Mouse (Mus musculus): ENCODE measurements around the gene Tm4sf5.
A peak's percentile ranks its signal among the peaks of the same experiment; 100 is the strongest.
"Not testable (repeated sequence)": the region's sequence is repeated elsewhere in the genome, so short reads cannot be mapped to it uniquely, and the experiment has no call there.

The Tm4sf5 gene

DNA sequence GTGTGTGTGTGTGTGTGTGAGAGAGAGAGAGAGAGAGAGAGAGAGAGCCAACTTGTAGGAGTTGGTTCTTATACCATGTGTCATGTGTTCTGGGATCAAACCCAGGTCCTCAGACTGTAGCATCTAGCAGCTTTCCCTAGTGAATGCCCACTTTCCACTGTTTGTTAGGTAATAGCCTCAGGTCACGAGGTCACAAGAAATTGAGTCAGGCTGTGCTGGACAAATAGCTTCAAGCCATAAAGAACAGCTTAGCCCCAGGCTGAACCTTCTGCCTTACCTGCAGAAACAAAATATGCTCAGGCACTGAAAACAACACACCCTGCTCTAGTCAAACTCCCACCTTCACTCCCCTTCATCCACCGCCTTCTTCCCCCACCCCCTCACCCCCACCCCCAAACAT, 6.2 kb downstream of the Tm4sf5 start:
- no peak for DNase-seq

GRCm38 (mm10) chr11:70511825-70512224, 6.8 kb downstream of the Tm4sf5 start:
- no peak for DNase-seq

DNA sequence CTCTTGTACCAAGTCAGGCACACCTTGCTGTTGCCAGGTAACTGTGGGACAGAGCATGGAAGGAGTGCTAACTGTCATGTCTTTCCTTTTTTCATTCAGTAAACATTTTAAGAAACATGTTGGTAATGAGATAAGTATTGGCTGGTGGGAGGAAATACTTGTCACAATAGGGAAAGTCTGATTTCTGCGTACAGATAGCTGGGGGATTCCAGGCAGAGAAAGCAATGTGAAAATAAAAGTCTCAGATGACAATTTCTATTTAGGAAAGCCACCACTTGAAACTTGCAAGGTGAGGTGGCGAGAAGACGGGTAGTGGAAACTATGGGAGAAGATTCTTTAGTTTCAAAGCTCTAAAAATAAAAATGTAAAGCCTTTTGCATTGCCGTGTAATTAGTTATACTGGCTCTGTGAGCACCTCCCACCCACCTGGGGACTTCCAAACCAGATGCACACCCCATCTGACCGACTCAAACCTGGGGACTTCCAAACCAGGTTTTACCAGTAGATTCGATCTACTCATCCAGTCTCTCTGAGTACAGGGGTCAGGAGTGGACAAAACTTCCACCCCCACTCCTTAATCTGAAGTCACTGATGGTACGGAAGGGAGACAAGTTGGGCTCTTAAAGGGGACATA, 7.8 kb downstream of the Tm4sf5 start:
- DNase-seq = no peak

- no peak for DNase-seq
Observed at GRCm38 (mm10) chr11:70513520-70513919, 8.5 kb downstream of the Tm4sf5 start.

GRCm38 (mm10) chr11:70514288-70514687, 9.2 kb downstream of the Tm4sf5 start, which contains the start of gene Vmo1:
TSS of gene Vmo1 (minus strand) at chr11:70514616.
- no peak for DNase-seq

DNA sequence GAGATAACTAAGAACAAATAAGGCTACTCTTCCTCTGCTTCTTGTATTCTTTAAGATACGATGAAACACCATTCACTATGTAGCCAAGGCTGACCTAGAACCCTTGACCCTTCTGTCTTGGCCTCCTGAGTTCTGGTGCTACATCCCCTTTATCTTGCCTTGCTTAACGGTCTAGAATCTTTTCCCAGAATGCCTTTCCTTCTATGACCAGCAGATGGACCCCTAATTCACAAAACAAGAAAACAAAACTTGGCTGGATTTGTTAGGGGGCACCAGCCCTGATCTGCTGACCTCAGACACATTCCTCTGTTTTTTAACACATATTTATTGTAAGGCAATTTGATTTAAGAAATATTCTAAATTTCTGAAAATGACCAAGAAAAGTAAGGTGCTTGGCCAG, 11.3 kb downstream of the Tm4sf5 start:
- no peak for DNase-seq

- DNase-seq = no peak
Observed at GRCm38 (mm10) chr11:70518436-70518835, 13.4 kb downstream of the Tm4sf5 start.

- no peak for DNase-seq
Observed at GRCm38 (mm10) chr11:70518923-70519322, 13.9 kb downstream of the Tm4sf5 start, which contains the start of gene Gltpd2. TSS of gene Gltpd2 (plus strand) at chr11:70519196.

- DNase-seq = no peak
Observed at GRCm38 (mm10) chr11:70520178-70520769, 15.2 kb downstream of the Tm4sf5 start.

- not testable (repeated sequence) for DNase-seq
Observed at GRCm38 (mm10) chr11:70523306-70523989, 18.4 kb downstream of the Tm4sf5 start.

DNA sequence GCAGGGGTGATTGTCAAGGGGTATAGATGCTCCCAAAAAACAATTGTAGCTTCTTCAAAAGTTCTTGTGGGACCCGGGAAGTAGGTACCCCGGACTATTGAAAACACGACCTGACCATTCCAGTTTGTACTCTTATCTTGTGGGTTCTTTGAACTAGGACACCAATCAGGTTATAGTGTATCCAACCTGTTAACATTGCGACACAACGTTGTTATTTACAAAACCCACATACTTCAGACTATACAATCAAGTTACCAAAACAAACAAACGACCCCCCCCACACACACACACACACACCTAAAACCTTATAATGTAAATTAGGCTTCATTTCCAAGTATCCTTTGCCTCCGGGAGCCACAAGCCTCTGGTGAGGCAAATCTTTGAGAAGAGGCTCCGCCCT, 19.7 kb downstream of the Tm4sf5 start:
- DNase-seq = no peak

GRCm38 (mm10) chr11:70525184-70525678, 20.2 kb downstream of the Tm4sf5 start, which contains the start of gene Psmb6:
TSS of gene Psmb6 (plus strand) at chr11:70525367.
- DNase-seq = peak; percentile 86 to 94

- DNase-seq = no peak
Observed at GRCm38 (mm10) chr11:70525726-70526125, 20.7 kb downstream of the Tm4sf5 start.

GRCm38 (mm10) chr11:70526211-70526610, 21.2 kb downstream of the Tm4sf5 start:
- no peak for DNase-seq

DNA sequence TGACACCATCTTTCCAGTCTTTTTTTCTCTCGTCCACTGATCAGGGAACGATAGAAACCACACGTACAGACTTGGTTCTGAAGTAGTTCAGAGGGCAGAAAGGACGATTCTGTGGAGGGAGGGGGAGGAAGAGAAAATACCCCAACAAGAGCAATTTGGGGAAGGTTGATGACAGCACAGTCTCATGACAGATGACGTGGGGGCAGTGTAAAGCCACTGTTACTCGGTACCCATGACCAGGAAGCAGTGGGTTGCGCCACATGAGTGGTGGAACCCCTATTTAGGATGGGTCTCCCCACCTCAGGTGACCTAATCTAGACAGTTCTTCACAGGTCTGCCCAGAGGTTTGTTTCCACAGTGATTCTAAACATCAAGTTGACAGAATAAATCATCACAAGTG, 23.6 kb downstream of the Tm4sf5 start:
- DNase-seq = no peak

DNA sequence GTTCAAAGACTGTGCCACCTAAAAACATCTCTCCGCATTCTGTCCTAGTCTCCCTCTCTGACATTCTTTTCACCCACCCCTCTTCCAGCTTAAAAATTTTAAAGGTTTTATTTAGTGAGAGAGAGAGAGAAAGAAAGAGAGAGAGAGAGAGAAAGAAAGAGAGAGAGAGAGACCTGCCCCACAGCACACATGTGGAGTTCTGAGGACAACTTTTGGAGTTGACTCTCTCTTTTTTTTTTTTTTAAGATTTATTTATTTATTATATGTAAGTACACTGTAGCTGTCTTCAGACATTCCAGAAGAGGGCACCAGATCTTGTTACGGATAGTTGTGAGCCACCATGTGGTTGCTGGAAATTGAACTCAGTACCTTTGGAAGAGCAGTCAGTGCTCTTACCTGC, 26.0 kb downstream of the Tm4sf5 start:
- not testable (repeated sequence) for DNase-seq

GRCm38 (mm10) chr11:70532839-70533238, 27.8 kb downstream of the Tm4sf5 start, which contains the start of gene Gm40193:
TSS of gene Gm40193 (minus strand) at chr11:70532939.
- no peak for DNase-seq

DNA sequence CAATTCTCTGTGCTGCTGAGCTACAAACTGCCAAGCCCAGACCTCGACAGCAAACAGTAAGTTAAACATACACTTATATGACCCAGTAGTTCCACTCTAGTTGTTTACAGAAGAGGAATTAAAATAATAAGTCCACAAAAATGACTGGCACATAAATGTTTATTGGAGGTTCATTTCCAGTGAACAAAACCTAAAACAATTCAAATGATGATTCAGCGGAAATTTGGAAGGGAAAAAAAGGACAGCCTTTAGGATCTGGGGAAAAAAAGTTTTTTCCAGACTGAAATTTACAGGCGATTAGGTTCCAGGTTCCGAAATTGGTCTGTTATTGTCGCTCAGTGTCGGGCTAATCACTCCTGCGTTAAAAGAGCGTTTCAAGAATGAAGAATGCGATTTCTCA, 34.4 kb downstream of the Tm4sf5 start:
- DNase-seq = no peak

- DNase-seq = peak; percentile 78 to 83
Observed at GRCm38 (mm10) chr11:70539877-70540587, 35.0 kb downstream of the Tm4sf5 start, which contains the start of gene Pld2. TSS of gene Pld2 (plus strand) at chr11:70540064.

DNA sequence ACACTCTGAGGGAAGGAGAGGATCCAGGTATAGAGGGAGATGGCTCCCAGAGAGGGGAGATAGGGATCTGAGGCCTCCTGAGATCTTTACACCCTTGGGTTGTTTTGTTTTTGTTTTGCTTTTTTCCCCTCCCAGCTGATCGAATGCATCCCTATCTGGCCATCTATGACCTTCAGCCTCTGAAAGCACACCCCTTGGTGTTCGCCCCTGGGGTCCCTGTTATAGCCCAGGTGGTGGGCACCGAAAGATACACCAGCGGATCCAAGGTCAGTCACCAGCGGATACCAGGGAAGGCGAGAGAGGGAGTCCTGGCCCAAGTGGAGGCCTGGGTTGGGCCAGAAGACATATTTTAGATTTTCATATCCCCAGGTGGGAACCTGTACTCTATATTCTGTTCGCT, 35.9 kb downstream of the Tm4sf5 start:
- no peak for DNase-seq

GRCm38 (mm10) chr11:70541415-70541814, 36.4 kb downstream of the Tm4sf5 start:
- DNase-seq = no peak

GRCm38 (mm10) chr11:70544496-70544895, 39.5 kb downstream of the Tm4sf5 start:
- no peak for DNase-seq

DNA sequence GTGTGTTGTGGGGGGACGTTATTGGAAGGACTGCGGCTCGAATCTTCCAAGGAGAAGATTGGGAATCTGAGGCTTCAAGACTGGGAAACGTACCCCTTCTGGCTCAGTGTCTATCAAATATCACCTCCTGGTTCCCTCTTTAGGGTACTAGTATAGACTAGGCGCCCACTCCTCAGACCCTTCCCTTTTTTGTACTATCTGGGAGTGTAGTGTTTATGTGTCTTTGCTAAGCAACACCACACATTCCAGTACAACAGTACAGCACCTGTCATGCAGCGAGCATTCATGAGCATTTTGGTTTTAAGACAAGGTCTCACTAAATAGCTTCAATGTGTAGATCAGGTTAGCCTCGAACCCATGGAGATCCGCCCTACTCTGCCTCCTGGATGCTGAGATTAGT, 46.5 kb downstream of the Tm4sf5 start:
- DNase-seq = no peak
